Comparison of ENCODE assay signal across 8 mouse cellular contexts in the genomic region with DNA sequence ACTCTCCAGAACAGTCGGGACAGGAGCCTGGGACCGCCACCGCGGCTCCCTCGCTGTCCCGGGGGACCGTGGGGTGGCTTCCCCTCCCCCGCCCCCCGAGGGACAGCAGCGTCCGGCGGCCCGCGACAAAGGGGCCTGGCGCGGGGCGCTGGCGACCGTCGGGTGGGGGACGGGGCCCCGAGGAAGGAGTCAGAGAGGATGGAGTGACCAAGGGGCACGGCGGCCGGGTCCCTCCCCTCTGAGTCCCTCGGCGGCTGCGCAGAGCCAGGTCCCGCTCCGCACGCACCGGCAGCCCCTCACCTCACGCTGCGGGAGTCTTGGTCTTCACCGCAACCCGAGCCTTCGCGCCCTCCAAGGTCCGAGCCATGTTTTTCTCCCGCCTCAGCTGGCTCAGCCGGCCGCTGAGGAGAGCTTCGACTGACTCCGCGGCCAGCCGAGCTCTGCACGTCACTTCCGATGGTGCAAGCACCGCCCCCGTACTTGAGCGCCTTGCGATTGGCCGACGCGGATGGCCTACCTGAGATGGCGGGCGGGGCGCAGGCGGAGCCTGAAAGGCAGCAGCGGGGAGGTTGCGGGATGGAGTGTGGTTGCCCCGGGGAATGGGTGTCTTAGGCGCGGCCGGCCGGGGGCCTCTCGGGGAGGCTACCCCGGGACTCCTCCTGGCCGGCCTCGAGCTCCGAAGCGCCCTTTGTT. TPM values are rescaled to one million over a fixed set of nuclear protein-coding genes. Genes with fewer than 3 reads are reported as not detected.
DNase-seq lines count a peak whose midpoint lies in the region; ATAC-seq lines count a peak whose summit lies in the region.

A gene (minus strand): TSS at position 446 of the 693 bp plus-strand sequence.

- peak within 1 kb of the TSS; percentile 87 for H3K4me3 ChIP-seq in hindbrain, embryonic 12.5 days

- H3K4me2 ChIP-seq in hindbrain, embryonic 12.5 days (replicated peaks) = peak within 1 kb of the TSS; percentile 77

- no peaks in the 10 kb centered on the region for H3K27me3 ChIP-seq in hindbrain, embryonic 12.5 days

- under 1% methylated on average over 70 of the region's 72 CpGs for WGBS in hindbrain, embryonic 12.5 days

- H3K9me3 ChIP-seq in hindbrain, embryonic 12.5 days (replicated peaks) = no peaks in the 10 kb centered on the region

- H3K9ac ChIP-seq in hindbrain, embryonic 12.5 days = peak within 1 kb of the TSS; percentile 91

- H3K4me1 ChIP-seq in hindbrain, embryonic 12.5 days = peaks cover 23% of the 10 kb centered on the region

- H3K36me3 ChIP-seq in hindbrain, embryonic 12.5 days = no peaks in the 10 kb centered on the region

- peak; percentile 99 for ATAC-seq in hindbrain, embryonic 12.5 days (ENCODE audit: low FRiP score)

- peak; percentile 95 for DNase-seq in Muller cell, postnatal 12 days (ENCODE audit: inconsistent ontology term)
- DNase-seq in cerebellum, adult 9-11 months = peak; percentile 96
- peak; percentile 88 to 96 for DNase-seq in frontal cortex, adult 2 months (ENCODE audit: extremely low spot score in 1 of 2, low spot score in 1 of 2)
- DNase-seq in layer of hippocampus, postnatal 14 days (ENCODE audit: low spot score in 2 of 2) = peak; percentile 90 to 96
- peak; percentile 97 for DNase-seq in lung, postnatal 14 days
- peak; percentile 85 for DNase-seq in retina, adult 2 months (ENCODE audit: low read depth, low spot score)
- DNase-seq in thymus, postnatal 36 days = peak; percentile 93 to 95

- H3K27ac ChIP-seq in hindbrain, embryonic 12.5 days = peak within 1 kb of the TSS; percentile 94

RNA-seq across cellular contexts. Expression of the gene that starts here (rescaled TPM):
- polyA plus RNA-seq in frontal cortex, adult 2 months (2012; rRNA removed) = 15.2 and 16.9 TPM in 2 replicates
- polyA plus RNA-seq in hindbrain, embryonic 12.5 days (2016; fragmentation: Nextera tagmentation; extraction: Ambion mirVana) = 24.5 and 27.9 TPM in 2 replicates
- total RNA-seq in layer of hippocampus, postnatal 14 days (2021) = 10 to 100 TPM; 26.6 to 33.3 TPM

Comparison
In these comparisons a context has a peak if more than half of its experiments do, and no peak if none do; other contexts are left out.
1. Peak in every context shown above with its lines: DNase-seq, ATAC-seq, H3K4me3 ChIP-seq and H3K27ac ChIP-seq.